Mouse (Mus musculus) neural tube, embryonic 14.5 days (tissue): ENCODE results near the gene Oma1. TPM values are rescaled to one million over a fixed set of nuclear protein-coding genes. Genes with fewer than 3 reads are reported as not detected.

Experiments used
- ATAC-seq: fragments of 200-750 bp; cut with Nextera tagmentation; 2 replicates; pipeline ENCODE4 v1.8.0; 2017; ENCODE audit warnings: low read depth, mild to moderate bottlenecking, moderate TSS enrichment, moderate library complexity
- H3K27ac ChIP-seq: fragments of 300-500 bp; sonication (generic); 2 replicates; pipeline ENCODE4 v1.5.1; 2014; ENCODE audit warnings: low read depth, mild to moderate bottlenecking, control low read depth, low read length, moderate library complexity, mixed read lengths
- H3K27me3 ChIP-seq: fragments of 300-500 bp; sonication (generic); 2 replicates; pipeline ENCODE4 v1.6.1; 2014; ENCODE audit warnings: low read length; ENCODE audit not compliant: control insufficient read depth, insufficient read depth
- H3K36me3 ChIP-seq: fragments of 300-500 bp; sonication (generic); 2 replicates; pipeline ENCODE4 v1.6.1; 2014; ENCODE audit warnings: low read length, mixed read lengths; ENCODE audit not compliant: control insufficient read depth, insufficient read depth
- H3K4me1 ChIP-seq: fragments of 300-500 bp; sonication (generic); 2 replicates; pipeline ENCODE4 v1.6.1; 2014; ENCODE audit warnings: low read length; ENCODE audit not compliant: control insufficient read depth, insufficient read depth
- H3K4me2 ChIP-seq: fragments of 300-500 bp; sonication (generic); 2 replicates; pipeline ENCODE4 v1.6.1; 2014; ENCODE audit warnings: mild to moderate bottlenecking, low read depth, low read length, control low read depth
- H3K4me3 ChIP-seq: fragments of 300-500 bp; sonication (generic); 2 replicates; pipeline ENCODE4 v1.5.1; 2014; ENCODE audit warnings: low read depth, low read length, control low read depth, mixed read lengths
- H3K9ac ChIP-seq: fragments of 300-500 bp; sonication (generic); replicated peaks from 2 replicates; pipeline ENCODE4 v1.6.1; 2014; ENCODE audit warnings: low read depth, mild to moderate bottlenecking, control low read depth, low read length, mixed read lengths
- H3K9me3 ChIP-seq: fragments of 300-500 bp; sonication (generic); 2 replicates; pipeline ENCODE4 v1.6.1; 2016; ENCODE audit warnings: low read length; ENCODE audit not compliant: control insufficient read depth
- WGBS: fragments of 180-500 bp; shearing (Covaris S2); extraction: QIAGEN DNeasy Blood & Tissue Kit; methylation state at CpG from one replicate; pipeline ENCODE4 v1.1.7; 2014; 5-methylcytosine and 5-hydroxymethylcytosine counted together
- polyA plus RNA-seq: library from polyadenylated mRNA; unstranded; fragments of >200 nt; fragmentation: Nextera tagmentation; extraction: Ambion mirVana; gene quantifications from 2 replicates; pipeline ENCODE4 v1.2.1, GENCODE M21; 2014

Oma1 gene
- polyA plus RNA-seq, 1 experiment from 2014 or later, result 9.0 TPM

- Histone ChIP-seq H3K9me3 (no peaks in the 10 kb centered on the region), H3K27me3 (no peaks in the 10 kb centered on the region), H3K27ac (no peak overlapping the region), H3K36me3 (no peaks in the 10 kb centered on the region), H3K4me1 (no peaks in the 10 kb centered on the region), H3K9ac (no peak overlapping the region), H3K4me3 (no peak overlapping the region), H3K4me2 (no peak overlapping the region)
- ATAC-seq, result no peak
- WGBS, result 75% methylated on average over 3 of the region's 3 CpGs
Observed at GRCm38 (mm10) chr4:103387292-103387691, 73.7 kb downstream of the Oma1 start.

- Histone ChIP-seq H3K4me1 (no peaks in the 10 kb centered on the region), H3K9me3 (no peaks in the 10 kb centered on the region), H3K4me3 (no peak overlapping the region), H3K27ac (no peak overlapping the region), H3K4me2 (no peak overlapping the region), H3K9ac (no peak overlapping the region), H3K36me3 (no peaks in the 10 kb centered on the region), H3K27me3 (no peaks in the 10 kb centered on the region)
- no peak for ATAC-seq
- 79% methylated on average over 8 of the region's 8 CpGs for WGBS
Observed at GRCm38 (mm10) chr4:103388530-103389178, 75.0 kb downstream of the Oma1 start.

GRCm38 (mm10) chr4:103389583-103389982 is 76.0 kb downstream of the Oma1 start:
- Histone ChIP-seq H3K27me3 (no peaks in the 10 kb centered on the region), H3K27ac (no peak overlapping the region), H3K9ac (no peak overlapping the region), H3K4me3 (no peak overlapping the region), H3K4me2 (no peak overlapping the region), H3K36me3 (no peaks in the 10 kb centered on the region), H3K4me1 (no peaks in the 10 kb centered on the region), H3K9me3 (no peaks in the 10 kb centered on the region)
- no peak for ATAC-seq
- WGBS, result 26% methylated on average over 3 of the region's 3 CpGs

- Histone ChIP-seq H3K27ac (no peak overlapping the region), H3K9me3 (no peaks in the 10 kb centered on the region), H3K4me3 (no peak overlapping the region), H3K4me2 (no peak overlapping the region), H3K9ac (no peak overlapping the region), H3K4me1 (no peaks in the 10 kb centered on the region), H3K36me3 (no peaks in the 10 kb centered on the region), H3K27me3 (no peaks in the 10 kb centered on the region)
- WGBS, result 82% methylated on average over 2 of the region's 2 CpGs
- no peak for ATAC-seq
Observed at GRCm38 (mm10) chr4:103390499-103390898, 76.9 kb downstream of the Oma1 start.

GRCm38 (mm10) chr4:103395066-103395465 is 81.5 kb downstream of the Oma1 start:
- Histone ChIP-seq H3K27me3 (no peaks in the 10 kb centered on the region), H3K9me3 (no peaks in the 10 kb centered on the region), H3K4me3 (no peak overlapping the region), H3K4me2 (no peak overlapping the region), H3K27ac (no peak overlapping the region), H3K4me1 (no peaks in the 10 kb centered on the region), H3K9ac (no peak overlapping the region), H3K36me3 (no peaks in the 10 kb centered on the region)
- over 99% methylated on average over 4 of the region's 4 CpGs for WGBS
- ATAC-seq, result no peak

- Histone ChIP-seq H3K9ac (no peak overlapping the region), H3K9me3 (no peaks in the 10 kb centered on the region), H3K27ac (no peak overlapping the region), H3K4me1 (no peaks in the 10 kb centered on the region), H3K4me3 (no peak overlapping the region), H3K4me2 (no peak overlapping the region), H3K27me3 (no peaks in the 10 kb centered on the region), H3K36me3 (no peaks in the 10 kb centered on the region)
- WGBS, result 84% methylated on average over 9 of the region's 9 CpGs
- no peak for ATAC-seq
Observed at GRCm38 (mm10) chr4:103395905-103396304, 82.3 kb downstream of the Oma1 start.

GRCm38 (mm10) chr4:103396876-103397275 is 83.3 kb downstream of the Oma1 start:
- no peak overlapping the region for H3K9ac ChIP-seq
- no peak overlapping the region for H3K4me2 ChIP-seq
- no peak overlapping the region for H3K27ac ChIP-seq
- no peak overlapping the region for H3K4me3 ChIP-seq
- no peaks in the 10 kb centered on the region for H3K36me3 ChIP-seq
- 87% methylated on average over 4 of the region's 4 CpGs for WGBS
- no peak for ATAC-seq
- H3K9me3 ChIP-seq, result no peaks in the 10 kb centered on the region
- H3K4me1 ChIP-seq, result no peaks in the 10 kb centered on the region
- H3K27me3 ChIP-seq, result no peaks in the 10 kb centered on the region

- 71% methylated on average over 4 of the region's 4 CpGs for WGBS
- H3K9me3 ChIP-seq, result no peaks in the 10 kb centered on the region
- H3K36me3 ChIP-seq, result no peaks in the 10 kb centered on the region
- H3K4me1 ChIP-seq, result no peaks in the 10 kb centered on the region
- H3K4me3 ChIP-seq, result no peak overlapping the region
- ATAC-seq, result no peak
- H3K4me2 ChIP-seq, result no peak overlapping the region
- H3K9ac ChIP-seq, result no peak overlapping the region
- no peak overlapping the region for H3K27ac ChIP-seq
- no peaks in the 10 kb centered on the region for H3K27me3 ChIP-seq
Observed at GRCm38 (mm10) chr4:103402581-103402980, 89.0 kb downstream of the Oma1 start.

- 69% methylated on average over 3 of the region's 3 CpGs for WGBS
- no peak overlapping the region for H3K4me3 ChIP-seq
- no peak overlapping the region for H3K4me2 ChIP-seq
- no peaks in the 10 kb centered on the region for H3K27me3 ChIP-seq
- no peaks in the 10 kb centered on the region for H3K36me3 ChIP-seq
- no peak overlapping the region for H3K9ac ChIP-seq
- no peak for ATAC-seq
- no peaks in the 10 kb centered on the region for H3K4me1 ChIP-seq
- H3K27ac ChIP-seq, result no peak overlapping the region
- H3K9me3 ChIP-seq, result no peaks in the 10 kb centered on the region
Observed at GRCm38 (mm10) chr4:103405321-103405720, 91.7 kb downstream of the Oma1 start.
